Mouse (Mus musculus): ENCODE data around the gene Rnf115. TPM values are rescaled to one million over a fixed set of nuclear protein-coding genes. Genes with fewer than 3 reads are reported as not detected.

Gene Rnf115
- polyA plus RNA-seq, 1 experiment from 2014 or later = 27.8 TPM

DNA sequence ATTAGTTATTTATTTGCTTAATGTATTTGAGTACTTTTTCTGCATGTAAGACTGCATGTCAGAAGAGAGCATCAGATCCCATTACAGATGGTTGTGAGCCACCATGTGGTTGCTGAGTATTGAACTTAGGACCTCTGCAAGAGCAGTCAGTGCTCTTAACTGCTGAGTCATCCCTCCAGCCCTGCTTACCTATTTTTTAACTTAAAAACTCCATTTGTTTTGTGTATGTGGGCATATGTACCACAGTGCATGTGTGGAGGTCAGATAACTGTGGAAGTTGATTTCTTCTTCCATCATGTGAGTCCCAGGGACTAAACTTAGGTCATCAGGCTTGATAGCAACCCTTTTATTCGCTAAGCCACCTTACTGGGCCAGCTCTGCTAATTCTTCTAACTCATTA, 60.3 kb downstream of the Rnf115 start:
- Histone ChIP-seq H3K27me3 (no peaks in the 10 kb centered on the region), H3K27ac (replicated peaks) (no peak overlapping the region), H3K36me3 (replicated peaks) (peaks cover 52% of the 10 kb centered on the region), H3K9ac (no peak overlapping the region), H3K4me1 (replicated peaks) (no peaks in the 10 kb centered on the region), H3K4me2 (no peak overlapping the region), H3K4me3 (replicated peaks) (no peak overlapping the region), H3K9me3 (replicated peaks) (no peaks in the 10 kb centered on the region)
- 45% methylated on average over 1 of the region's 1 CpGs for WGBS (ENCODE audit: insufficient replicate concordance)
- no peak; the same call in 1 of the 2 replicates for ATAC-seq (ENCODE audit: insufficient read depth)

DNA sequence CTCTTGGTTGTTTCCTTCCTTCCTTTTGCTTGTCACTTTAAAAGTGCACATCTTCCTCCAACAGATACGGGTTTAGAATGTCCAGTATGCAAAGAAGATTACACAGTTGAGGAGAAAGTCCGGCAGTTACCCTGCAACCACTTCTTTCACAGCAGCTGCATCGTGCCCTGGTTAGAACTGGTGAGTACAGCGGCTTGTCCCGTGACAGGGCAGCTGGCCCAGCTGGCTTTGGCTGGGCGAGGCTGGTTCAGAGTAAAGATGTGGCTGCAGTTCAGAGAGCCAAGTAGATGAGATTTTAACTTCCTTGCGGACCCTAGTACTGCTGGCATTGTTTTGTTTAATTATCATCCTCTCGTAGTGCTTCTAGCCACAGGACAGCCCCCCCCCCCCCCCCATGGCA, 61.0 kb downstream of the Rnf115 start:
- H3K27me3 ChIP-seq = no peaks in the 10 kb centered on the region
- WGBS (ENCODE audit: insufficient replicate concordance) = 70% methylated on average over 8 of the region's 8 CpGs
- H3K4me1 ChIP-seq (replicated peaks) = no peaks in the 10 kb centered on the region
- no peak overlapping the region for H3K4me2 ChIP-seq
- H3K9ac ChIP-seq = no peak overlapping the region
- no peak overlapping the region for H3K4me3 ChIP-seq (replicated peaks)
- no peaks in the 10 kb centered on the region for H3K9me3 ChIP-seq (replicated peaks)
- peaks cover 52% of the 10 kb centered on the region for H3K36me3 ChIP-seq (replicated peaks)
- ATAC-seq (ENCODE audit: insufficient read depth) = no peak
- H3K27ac ChIP-seq (replicated peaks) = no peak overlapping the region

DNA sequence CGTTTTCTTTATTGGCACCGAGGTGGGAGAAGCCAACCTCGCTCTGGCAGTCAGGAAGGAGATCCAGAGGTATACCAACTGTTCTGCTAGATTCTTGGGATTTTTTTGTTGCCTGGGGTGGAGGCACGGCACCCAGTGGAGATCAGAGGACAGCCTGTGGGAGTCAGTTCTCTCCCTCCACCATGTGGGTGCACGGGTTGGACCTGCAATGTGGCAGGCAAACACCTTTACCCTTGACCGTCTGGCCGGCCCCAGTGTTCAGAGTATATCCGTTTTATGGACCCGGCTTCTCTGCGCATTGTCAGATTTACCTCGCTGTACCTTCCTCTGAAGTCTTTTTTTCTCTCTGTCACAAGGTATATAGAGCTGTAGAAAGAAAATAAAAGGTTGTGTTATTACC, 72.8 kb downstream of the Rnf115 start:
- no peak for ATAC-seq (ENCODE audit: insufficient read depth)
- Histone ChIP-seq H3K4me2 (no peak overlapping the region), H3K4me3 (replicated peaks) (no peak overlapping the region), H3K9me3 (replicated peaks) (no peaks in the 10 kb centered on the region), H3K27me3 (no peaks in the 10 kb centered on the region), H3K9ac (no peak overlapping the region), H3K36me3 (replicated peaks) (no peaks in the 10 kb centered on the region), H3K4me1 (replicated peaks) (0 out of 2 replicates have a peak, but pooled peaks cover 4% of the 10 kb centered on the region), H3K27ac (replicated peaks) (no peak overlapping the region)
- 68% methylated on average over 11 of the region's 11 CpGs for WGBS (ENCODE audit: insufficient replicate concordance)

DNA sequence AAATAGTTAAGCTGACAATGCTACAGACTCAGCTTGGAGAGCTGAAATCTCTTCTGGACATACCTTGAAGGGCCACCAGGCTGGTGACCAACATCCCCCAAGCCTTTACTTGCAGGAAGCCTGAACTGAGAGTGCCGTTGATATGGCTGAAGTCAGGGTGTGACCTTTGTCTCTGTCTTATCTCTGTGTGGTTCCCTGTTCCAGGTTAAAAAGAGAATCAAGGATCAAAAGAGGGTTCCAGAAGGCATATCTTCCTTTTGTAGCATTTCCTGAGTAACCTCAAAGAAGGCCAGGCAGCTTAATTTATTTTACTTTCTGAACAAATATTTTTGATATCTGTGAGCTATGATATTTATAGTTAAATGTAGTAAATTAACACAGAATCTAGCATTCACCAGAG, 74.8 kb downstream of the Rnf115 start:
- Histone ChIP-seq H3K9me3 (replicated peaks) (no peaks in the 10 kb centered on the region), H3K4me3 (replicated peaks) (no peak overlapping the region), H3K36me3 (replicated peaks) (no peaks in the 10 kb centered on the region), H3K27me3 (no peaks in the 10 kb centered on the region), H3K9ac (no peak overlapping the region), H3K4me1 (replicated peaks) (0 out of 2 replicates have a peak, but pooled peaks cover 4% of the 10 kb centered on the region), H3K4me2 (no peak overlapping the region), H3K27ac (replicated peaks) (no peak overlapping the region)
- no peak for ATAC-seq (ENCODE audit: insufficient read depth)
- WGBS (ENCODE audit: insufficient replicate concordance) = 7% methylated on average over 1 of the region's 1 CpGs

DNA sequence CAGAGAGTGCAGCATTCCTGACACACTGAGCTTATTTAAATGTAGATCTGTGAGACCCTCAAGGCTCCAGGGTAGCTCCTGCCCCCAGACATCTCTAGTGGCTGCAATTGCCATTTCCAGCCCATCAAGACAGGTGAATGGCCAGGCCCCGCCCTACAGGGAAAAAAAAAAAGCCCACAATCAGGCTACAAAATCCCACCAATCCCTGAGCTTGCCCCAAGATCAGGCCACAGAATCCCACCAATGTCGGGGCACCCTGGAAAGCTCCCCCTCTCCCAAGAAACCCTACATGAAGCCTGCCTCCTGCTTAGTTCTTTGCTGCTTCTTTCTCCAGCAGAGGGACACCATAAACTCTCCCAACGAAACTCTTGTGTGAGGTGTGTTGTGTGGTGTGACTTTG, 80.7 kb downstream of the Rnf115 start:
- Histone ChIP-seq H3K4me1 (replicated peaks) (0 out of 2 replicates have a peak, but pooled peaks cover under 1% of the 10 kb centered on the region), H3K36me3 (replicated peaks) (no peaks in the 10 kb centered on the region), H3K9ac (no peak overlapping the region), H3K27ac (replicated peaks) (no peak overlapping the region), H3K4me2 (no peak overlapping the region), H3K4me3 (replicated peaks) (no peak overlapping the region), H3K9me3 (replicated peaks) (no peaks in the 10 kb centered on the region), H3K27me3 (no peaks in the 10 kb centered on the region)
- ATAC-seq (ENCODE audit: insufficient read depth) = no peak
- 56% methylated on average over 3 of the region's 3 CpGs for WGBS (ENCODE audit: insufficient replicate concordance)

DNA sequence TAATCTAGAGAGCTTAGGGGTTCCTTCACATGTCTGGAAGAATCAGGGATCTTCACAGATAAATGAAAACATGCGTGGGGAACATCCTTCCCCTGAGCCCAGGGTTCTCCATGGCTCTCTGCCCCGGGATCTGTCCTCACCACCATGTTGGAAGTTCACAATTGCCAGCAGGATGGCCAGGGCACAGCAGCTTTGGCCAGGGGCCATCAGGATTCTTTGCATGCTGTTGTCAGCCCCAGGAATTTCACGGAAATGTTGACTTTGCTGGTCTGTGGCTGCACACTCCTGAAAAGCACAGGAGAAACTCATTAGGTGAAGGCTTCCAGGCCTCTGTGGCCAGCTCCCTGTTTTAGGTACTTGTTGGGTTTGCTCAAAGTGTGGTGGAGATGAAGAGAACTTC, 81.2 kb downstream of the Rnf115 start:
- ATAC-seq (ENCODE audit: insufficient read depth) = no peak
- Histone ChIP-seq H3K4me1 (replicated peaks) (peaks cover 6% of the 10 kb centered on the region; the same call in 1 of the 2 replicates), H3K4me3 (replicated peaks) (no peak overlapping the region), H3K9me3 (replicated peaks) (no peaks in the 10 kb centered on the region), H3K27ac (replicated peaks) (no peak overlapping the region), H3K27me3 (no peaks in the 10 kb centered on the region), H3K36me3 (replicated peaks) (no peaks in the 10 kb centered on the region), H3K4me2 (no peak overlapping the region), H3K9ac (no peak overlapping the region)
- WGBS (ENCODE audit: insufficient replicate concordance) = 66% methylated on average over 3 of the region's 3 CpGs

DNA sequence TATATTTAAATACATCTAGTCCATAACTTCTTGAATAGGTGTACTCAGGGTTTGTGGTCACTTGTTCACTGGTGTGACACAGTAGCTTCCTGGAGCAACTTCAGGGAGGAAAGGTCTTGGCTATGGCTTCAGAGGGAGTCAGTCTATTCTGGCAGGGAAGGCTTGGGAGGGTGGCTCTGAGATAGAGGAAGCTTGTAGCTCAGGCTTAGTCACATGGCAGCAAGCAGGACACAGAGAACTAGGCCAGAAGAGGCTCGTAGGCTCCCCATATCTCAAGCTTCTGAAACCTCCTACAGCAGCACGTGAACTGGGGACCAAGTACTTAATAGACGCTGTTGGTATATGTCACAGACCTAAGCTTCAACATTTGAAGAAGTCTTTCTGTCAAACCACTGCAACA, 83.8 kb downstream of the Rnf115 start:
- Histone ChIP-seq H3K9ac (no peak overlapping the region), H3K27ac (replicated peaks) (no peak overlapping the region), H3K4me2 (no peak overlapping the region), H3K36me3 (replicated peaks) (no peaks in the 10 kb centered on the region), H3K4me1 (replicated peaks) (peaks cover 6% of the 10 kb centered on the region; the same call in 1 of the 2 replicates), H3K4me3 (replicated peaks) (no peak overlapping the region), H3K9me3 (replicated peaks) (no peaks in the 10 kb centered on the region), H3K27me3 (no peaks in the 10 kb centered on the region)
- 70% methylated on average over 3 of the region's 3 CpGs for WGBS (ENCODE audit: insufficient replicate concordance)
- ATAC-seq (ENCODE audit: insufficient read depth) = no peak

DNA sequence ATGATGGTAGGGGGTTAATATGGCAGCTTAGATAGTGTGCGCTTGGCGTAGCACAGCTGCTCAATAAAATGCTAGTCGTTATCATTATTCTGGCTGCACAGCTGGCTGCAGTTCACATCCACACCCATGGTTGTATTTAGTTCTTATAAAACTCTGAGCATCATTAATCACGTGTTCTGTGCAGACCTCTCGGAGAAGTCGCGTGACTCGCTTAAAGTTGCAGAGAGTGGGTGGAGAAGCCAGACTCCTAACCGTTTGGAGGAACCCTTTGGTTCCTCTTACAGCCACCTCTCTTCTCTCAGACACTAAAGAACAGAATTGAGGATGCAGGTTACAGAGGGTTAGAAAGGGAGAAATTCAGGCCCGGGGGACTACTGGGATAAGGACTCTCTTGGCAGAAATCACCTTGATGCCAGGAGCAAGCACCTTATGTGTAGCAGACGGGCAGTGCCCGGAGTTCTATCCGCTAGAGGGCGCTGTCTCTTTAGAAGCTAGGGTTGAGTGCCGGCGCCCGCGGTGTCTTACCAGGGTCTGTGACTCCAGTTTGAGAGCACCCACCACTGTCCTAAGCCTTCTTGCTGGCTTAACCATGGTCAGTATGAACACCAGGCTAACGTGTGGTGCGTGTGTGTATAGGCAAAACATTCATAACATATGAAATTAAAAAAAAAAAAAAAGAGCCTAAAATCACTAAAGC, 85.1 kb downstream of the Rnf115 start:
- Histone ChIP-seq H3K4me2 (peak overlapping the region; percentile 50), H3K27me3 (no peaks in the 10 kb centered on the region), H3K27ac (replicated peaks) (no peak overlapping the region), H3K9ac (no peak overlapping the region), H3K4me3 (replicated peaks) (no peak overlapping the region), H3K9me3 (replicated peaks) (no peaks in the 10 kb centered on the region), H3K36me3 (replicated peaks) (no peaks in the 10 kb centered on the region), H3K4me1 (replicated peaks) (peaks cover 6% of the 10 kb centered on the region; the same call in 1 of the 2 replicates)
- peak; percentile 64 for ATAC-seq (ENCODE audit: insufficient read depth)
- 31% methylated on average over 20 of the region's 20 CpGs for WGBS (ENCODE audit: insufficient replicate concordance)

DNA sequence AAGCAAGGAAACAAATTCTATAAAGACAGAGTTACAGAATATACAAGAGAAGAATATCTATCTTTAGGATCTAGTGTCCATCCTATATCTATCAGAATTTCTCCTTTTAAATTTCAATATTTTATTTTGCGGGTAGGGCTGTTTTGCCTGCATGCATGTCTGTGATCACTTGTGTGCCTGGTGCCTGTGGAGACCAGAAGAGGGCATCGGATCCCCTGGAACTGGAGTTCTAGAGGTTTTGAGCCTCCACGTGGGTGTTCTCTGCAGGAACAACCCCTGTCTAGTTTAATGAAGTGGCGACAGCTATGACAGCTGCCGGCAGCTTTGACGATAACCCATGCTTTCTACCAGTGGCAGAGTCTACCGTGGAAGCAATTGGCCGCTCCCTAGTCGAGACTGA, 85.6 kb downstream of the Rnf115 start:
- WGBS (ENCODE audit: insufficient replicate concordance) = 8% methylated on average over 9 of the region's 9 CpGs
- peaks cover 6% of the 10 kb centered on the region; the same call in 1 of the 2 replicates for H3K4me1 ChIP-seq (replicated peaks)
- no peak; the same call in 1 of the 2 replicates for ATAC-seq (ENCODE audit: insufficient read depth)

DNA sequence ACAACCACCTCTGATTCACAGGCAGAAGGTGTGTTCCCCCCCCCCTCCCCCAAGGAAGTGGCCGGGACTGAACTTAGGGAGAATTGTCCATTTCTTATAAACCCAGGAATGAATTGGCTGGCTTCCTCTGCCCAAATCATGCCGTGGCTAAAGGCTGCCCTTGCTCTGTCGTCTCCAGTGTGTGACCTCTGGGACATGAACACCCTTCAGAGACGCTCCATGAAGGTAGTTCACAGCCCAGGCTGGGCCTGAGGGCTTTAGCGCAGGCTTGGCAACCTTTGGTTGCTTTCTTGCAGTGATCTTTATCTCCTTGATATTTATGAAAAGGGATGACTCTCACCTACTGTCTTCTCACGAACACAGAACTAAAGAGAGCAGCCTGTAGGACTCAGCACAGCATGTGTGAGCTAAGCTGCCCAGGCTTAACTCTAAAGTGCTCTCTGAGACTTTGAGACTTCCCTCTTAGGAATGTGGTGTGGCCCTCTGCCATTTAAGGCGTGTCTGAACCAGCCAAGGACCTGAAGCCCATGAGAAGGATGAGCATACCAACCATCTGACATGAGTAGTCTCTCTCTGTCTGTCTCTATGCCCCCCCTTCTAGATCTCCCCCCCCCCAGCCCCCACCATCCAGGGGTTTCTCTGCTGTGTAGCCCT, 86.3 kb downstream of the Rnf115 start:
- no peak; the same call in 1 of the 2 replicates for ATAC-seq (ENCODE audit: insufficient read depth)

More for the DNA sequence above, 85.6 kb downstream of the Rnf115 start:
- Histone ChIP-seq H3K4me3 (replicated peaks) (no peak overlapping the region), H3K27me3 (no peaks in the 10 kb centered on the region), H3K27ac (replicated peaks) (no peak overlapping the region), H3K4me2 (peak overlapping the region; percentile 50), H3K9me3 (replicated peaks) (no peaks in the 10 kb centered on the region), H3K36me3 (replicated peaks) (no peaks in the 10 kb centered on the region), H3K9ac (no peak overlapping the region)

DNA sequence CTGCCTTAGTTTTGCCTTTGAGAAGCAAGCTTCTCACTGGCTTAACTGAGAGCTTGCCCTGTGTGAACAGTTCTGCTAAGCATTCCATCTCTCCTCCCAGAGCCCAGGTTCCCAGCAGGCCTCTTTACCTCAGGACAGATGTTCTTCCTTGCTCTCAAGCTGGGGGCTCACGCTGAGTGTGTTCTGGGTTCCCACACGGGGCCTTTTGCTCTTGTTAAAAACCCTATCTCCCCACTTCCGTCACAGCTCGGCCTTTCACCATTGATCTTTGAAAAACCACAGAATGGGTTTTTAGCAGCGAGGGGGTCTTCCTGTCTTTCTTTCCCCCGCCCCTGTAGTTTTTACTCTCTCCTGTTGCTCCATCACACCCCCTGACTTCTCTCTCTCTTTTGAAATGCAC, 86.9 kb downstream of the Rnf115 start:
- H3K36me3 ChIP-seq (replicated peaks) = no peaks in the 10 kb centered on the region
- WGBS (ENCODE audit: insufficient replicate concordance) = 37% methylated on average over 6 of the region's 6 CpGs
- H3K27me3 ChIP-seq = no peaks in the 10 kb centered on the region
- no peak overlapping the region for H3K4me3 ChIP-seq (replicated peaks)
- no peaks in the 10 kb centered on the region for H3K9me3 ChIP-seq (replicated peaks)
- H3K9ac ChIP-seq = no peak overlapping the region
- H3K4me1 ChIP-seq (replicated peaks) = peaks cover 6% of the 10 kb centered on the region; the same call in 1 of the 2 replicates
- H3K4me2 ChIP-seq = no peak overlapping the region
- no peak for ATAC-seq (ENCODE audit: insufficient read depth)
- H3K27ac ChIP-seq (replicated peaks) = no peak overlapping the region

More for the DNA sequence above, 86.3 kb downstream of the Rnf115 start:
- Histone ChIP-seq H3K9me3 (replicated peaks) (no peaks in the 10 kb centered on the region), H3K27ac (replicated peaks) (no peak overlapping the region), H3K4me2 (peak overlapping the region; percentile 35; the same call in 1 of the 2 replicates), H3K4me1 (replicated peaks) (peaks cover 6% of the 10 kb centered on the region; the same call in 1 of the 2 replicates), H3K27me3 (no peaks in the 10 kb centered on the region), H3K4me3 (replicated peaks) (no peak overlapping the region), H3K9ac (no peak overlapping the region), H3K36me3 (replicated peaks) (no peaks in the 10 kb centered on the region)
- WGBS (ENCODE audit: insufficient replicate concordance) = 39% methylated on average over 7 of the region's 7 CpGs

Data from liver, embryonic 15.5 days (tissue).